Mouse (Mus musculus) v-Abl transformed pro-B cells (cell line): Measurements from ENCODE around the gene C530008M17Rik.

Experiments used
- in situ Hi-C, 2 experiments: fragments of 400-800 bp; cut with MboI; formaldehyde crosslinking; loops; one replicate each; pipeline ENCODE4 v1.15.1; 2025; ENCODE audit not compliant: unreplicated experiment in 2 of 2

Gene C530008M17Rik

GRCm38 (mm10) chr5:76769014-76769413 is 112.7 kb downstream of the C530008M17Rik start:
- in situ Hi-C loops: no loop called here

GRCm38 (mm10) chr5:76769572-76769971 is 113.3 kb downstream of the C530008M17Rik start:
- in situ Hi-C loops: no loop called here

GRCm38 (mm10) chr5:76771371-76771770 is 115.1 kb downstream of the C530008M17Rik start:
- in situ Hi-C loops: no loop called here

- in situ Hi-C loops: no loop called here
These were observed 116.5 kb downstream of the C530008M17Rik start for GRCm38 (mm10) chr5:76772831-76773230.

- in situ Hi-C loops: no loop called here
These were observed 117.3 kb downstream of the C530008M17Rik start for GRCm38 (mm10) chr5:76773492-76774158.

- in situ Hi-C loops: no loop called here
These were observed 122.8 kb downstream of the C530008M17Rik start for GRCm38 (mm10) chr5:76779094-76779615.

- in situ Hi-C loops: no loop called here
These were observed 125.6 kb downstream of the C530008M17Rik start for GRCm38 (mm10) chr5:76781943-76782342.

GRCm38 (mm10) chr5:76782414-76783103 is 126.2 kb downstream of the C530008M17Rik start:
- in situ Hi-C loops: no loop called here

GRCm38 (mm10) chr5:76783104-76783441 is 126.8 kb downstream of the C530008M17Rik start:
- in situ Hi-C loops: no loop called here

- in situ Hi-C loops: no loop called here
These were observed 127.9 kb downstream of the C530008M17Rik start for GRCm38 (mm10) chr5:76784151-76784723.

GRCm38 (mm10) chr5:76785013-76785412 is 128.7 kb downstream of the C530008M17Rik start:
- in situ Hi-C loops: no loop called here

GRCm38 (mm10) chr5:76789881-76790280 is 133.6 kb downstream of the C530008M17Rik start:
- in situ Hi-C loops: no loop called here

GRCm38 (mm10) chr5:76791280-76791679 is 135.0 kb downstream of the C530008M17Rik start:
- in situ Hi-C loops: no loop called here

- in situ Hi-C loops: no loop called here
These were observed 136.4 kb downstream of the C530008M17Rik start for GRCm38 (mm10) chr5:76792720-76793119.

- in situ Hi-C loops: no loop called here
These were observed 141.7 kb downstream of the C530008M17Rik start for GRCm38 (mm10) chr5:76798043-76798442.

GRCm38 (mm10) chr5:76799471-76799870 is 143.2 kb downstream of the C530008M17Rik start:
- in situ Hi-C loops: no loop called here

GRCm38 (mm10) chr5:76809031-76809430 is 152.7 kb downstream of the C530008M17Rik start:
- in situ Hi-C loops: no loop called here

- in situ Hi-C loops: no loop called here
These were observed 158.7 kb downstream of the C530008M17Rik start for GRCm38 (mm10) chr5:76815035-76815434.

GRCm38 (mm10) chr5:76815786-76816455 is 159.6 kb downstream of the C530008M17Rik start:
- in situ Hi-C loops: no loop called here

GRCm38 (mm10) chr5:76816748-76817147 is 160.4 kb downstream of the C530008M17Rik start:
- in situ Hi-C loops: no loop called here

- in situ Hi-C loops: no loop called here
These were observed 161.4 kb downstream of the C530008M17Rik start for GRCm38 (mm10) chr5:76817678-76818077.
